Comparison of ENCODE assay signal across 31 mouse cellular contexts in the genomic region with DNA sequence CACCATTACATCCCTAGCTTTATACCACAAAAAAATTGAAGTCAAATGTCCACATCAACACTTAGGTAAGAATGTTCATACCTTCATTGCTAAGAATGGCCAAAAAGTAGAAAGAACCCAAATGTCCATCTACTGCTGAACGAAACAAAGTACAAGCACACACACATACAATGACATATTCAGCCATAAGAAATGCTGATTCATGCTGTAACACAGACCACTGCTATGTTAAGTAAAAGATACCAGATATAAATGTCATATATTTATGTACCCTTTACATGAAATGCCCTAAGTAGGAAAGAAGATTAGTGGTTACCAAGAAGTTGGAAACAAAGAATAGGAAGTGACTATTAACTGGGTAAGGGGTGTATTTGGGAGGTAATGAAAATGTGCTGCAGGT. TPM values are rescaled to one million over a fixed set of nuclear protein-coding genes. Genes with fewer than 3 reads are reported as not detected.
"Had no signal": no experiment of that assay in that cellular context is flagged by ENCODE, and none has a peak within 500 bp of the region (broad histone marks: within the 10 kb centered on the region; RNA-seq: fewer than 3 reads in every experiment).

No protein-coding gene starts in this region.

- DNase-seq: kidney, adult 2 months; kidney, postnatal 25 days; layer of hippocampus, adult 9-11 months; lung, embryonic 14.5 days; midbrain, embryonic 14.5 days; right cerebral cortex, adult 18-20 months; right cerebral cortex, postnatal 14 days; right cerebral cortex, postnatal 4 days; thymus, adult 2 months; thymus, postnatal 14 days; thymus, postnatal 4 days had no signal

- H3K9me3 ChIP-seq: megakaryocyte, embryonic 14.5 days; neural tube, embryonic 12.5 days; neural tube, embryonic 15.5 days had no signal

- ATAC-seq: lung, postnatal 0 days had no signal

- H3K27me3 ChIP-seq: megakaryocyte, embryonic 14.5 days; neural tube, embryonic 12.5 days; neural tube, embryonic 15.5 days had no signal

- H3K4me2 ChIP-seq: lung, embryonic 14.5 days; midbrain, embryonic 11.5 days; neural tube, embryonic 12.5 days; neural tube, embryonic 15.5 days had no signal

- H3K9ac ChIP-seq: lung, embryonic 14.5 days; neural tube, embryonic 12.5 days; neural tube, embryonic 15.5 days had no signal

- H3K27ac ChIP-seq: kidney, postnatal 0 days; layer of hippocampus, adult 2 months; macrophage; neural tube, embryonic 12.5 days; neural tube, embryonic 15.5 days; stomach, postnatal 0 days had no signal

- H3K4me3 ChIP-seq: layer of hippocampus, adult 2 months; neural tube, embryonic 12.5 days; neural tube, embryonic 15.5 days had no signal

- H3K36me3 ChIP-seq: neural tube, embryonic 12.5 days; neural tube, embryonic 15.5 days had no signal

RNA-seq across cellular contexts. Expression of a gene that starts 53.8 kb away (rescaled TPM):
- total RNA-seq: layer of hippocampus, adult 2 months; layer of hippocampus, postnatal 25 days; left cerebral cortex, adult 18-20 months; left cerebral cortex, postnatal 25 days; liver, adult 2 months; midbrain, postnatal 0 days had no signal
- polyA plus RNA-seq: kidney, adult 2 months; kidney, embryonic 14.5 days; kidney, postnatal 0 days; large intestine, adult 2 months; limb, embryonic 11.5 days; limb, embryonic 14.5 days; liver, adult 2 months; liver, embryonic 16.5 days; lung, embryonic 14.5 days; lung, postnatal 0 days; macrophage; midbrain, embryonic 11.5 days; midbrain, embryonic 14.5 days; midbrain, postnatal 0 days; neural tube, embryonic 12.5 days; neural tube, embryonic 15.5 days; stomach, embryonic 14.5 days; stomach, postnatal 0 days; thymus, adult 2 months had no signal
